Mouse (Mus musculus) ovary, adult 18-20 months (tissue): ENCODE data around the gene Sf3b1.
"Not testable (repeated sequence)": the region's sequence is repeated elsewhere in the genome, so short reads cannot be mapped to it uniquely, and the experiment has no call there.

Experiments
- DNase-seq: peaks from one replicate; pipeline ENCODE4 v3.0.0; 2022; ENCODE audit warnings: low spot score, mixed read lengths

Gene Sf3b1

DNA sequence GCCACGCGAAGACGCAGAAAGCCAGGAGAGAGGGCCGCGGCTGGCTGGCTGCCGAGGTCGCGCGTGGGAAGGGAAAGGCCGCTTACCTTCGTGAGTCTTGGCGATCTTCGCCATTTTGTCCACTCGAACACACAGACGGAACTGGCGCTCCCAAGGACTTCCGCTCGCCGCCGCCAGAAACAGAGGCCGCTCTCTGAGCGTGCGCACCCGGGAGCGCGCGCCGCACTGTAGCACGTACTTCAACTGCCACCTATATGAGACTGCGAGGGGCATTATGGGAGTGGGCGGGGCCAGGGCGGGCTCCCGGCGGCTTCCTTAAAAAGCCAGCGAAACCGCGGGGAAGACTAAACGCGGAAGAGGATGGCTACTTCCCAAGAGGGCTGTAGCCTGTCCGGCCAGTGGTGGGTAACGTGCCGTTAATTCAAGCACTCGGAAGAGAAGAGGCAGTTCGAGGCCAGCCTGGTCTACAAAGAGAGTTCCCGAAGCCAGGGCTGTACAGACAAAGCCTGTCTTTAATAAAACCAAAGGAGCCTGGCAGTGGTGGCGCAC, at the start of gene Sf3b1:
TSS of gene Sf3b1 (minus strand) at position 229 of the 549 bp plus-strand sequence.
- DNase-seq, result peak; percentile 95

DNA sequence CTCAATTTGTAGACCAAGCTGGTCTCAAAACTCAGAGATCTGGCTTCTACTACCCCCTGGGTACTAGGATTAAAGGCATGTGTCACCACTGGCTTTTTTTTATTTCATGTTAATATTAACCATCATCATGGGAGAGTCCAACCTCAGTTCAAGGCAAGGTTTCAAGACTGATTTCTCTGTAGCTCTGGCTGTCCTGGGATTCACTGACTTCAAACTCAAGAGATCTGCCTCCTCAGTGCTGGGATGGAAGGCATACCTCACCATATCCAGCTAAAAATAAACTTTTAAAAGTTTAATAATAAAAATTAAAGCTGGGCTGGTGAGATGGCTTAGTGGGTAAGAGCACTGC, 49.1 kb upstream of the Sf3b1 start:
- no peak for DNase-seq

DNA sequence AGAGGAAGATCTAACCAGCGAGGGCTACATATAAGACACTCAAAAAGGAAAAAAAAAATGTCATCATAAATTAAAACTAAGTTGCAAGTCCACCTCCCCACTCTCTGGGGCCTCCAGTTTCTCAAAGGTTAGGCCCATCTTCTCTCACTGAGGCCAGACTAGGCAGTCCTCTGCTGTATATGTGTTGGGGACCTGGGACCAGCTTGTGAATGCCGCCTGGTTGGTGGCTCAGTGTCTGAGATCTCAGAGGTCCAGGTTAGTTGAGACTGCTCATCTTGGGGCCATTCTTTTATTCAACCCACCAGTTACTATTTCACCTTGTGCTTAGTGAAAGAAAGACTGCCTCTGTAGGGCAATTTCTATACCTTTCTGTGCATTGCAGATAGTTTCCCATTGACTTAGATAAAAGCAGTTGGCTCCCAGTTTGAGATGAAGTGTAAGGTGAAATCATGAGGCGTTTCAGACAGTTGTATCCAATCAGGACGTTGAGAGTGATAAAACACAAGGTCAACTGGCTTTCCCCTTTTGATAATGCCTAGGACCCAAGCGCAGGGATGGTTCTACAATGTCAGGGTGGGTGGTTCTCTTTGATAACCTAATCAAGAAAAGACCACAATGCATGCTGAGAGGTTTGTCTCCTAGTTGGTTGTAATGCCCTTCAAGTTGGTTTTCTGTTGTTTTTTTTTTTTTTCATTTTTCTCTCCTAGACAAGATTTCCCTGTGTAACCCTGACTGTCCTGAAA, 48.5 kb upstream of the Sf3b1 start:
- no peak for DNase-seq

DNA sequence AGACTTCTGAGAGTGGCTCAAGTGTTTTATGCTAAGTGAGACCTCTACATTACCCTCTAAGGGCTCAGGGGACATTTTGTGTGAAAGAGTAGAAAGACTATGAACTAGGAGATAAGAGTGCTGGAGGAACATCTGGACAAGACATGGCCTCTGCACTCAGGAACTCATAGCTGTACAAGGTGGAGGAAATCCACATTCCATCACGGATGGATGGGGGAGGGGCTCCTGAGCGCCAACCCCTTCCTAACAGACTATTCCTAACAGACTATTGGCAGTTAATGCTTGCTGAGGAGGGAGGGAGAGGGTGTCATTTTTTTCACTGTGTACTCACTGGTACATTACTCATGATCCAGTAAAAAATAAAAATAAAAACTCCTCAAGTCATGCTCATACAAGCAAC, 47.5 kb upstream of the Sf3b1 start:
- no peak for DNase-seq

DNA sequence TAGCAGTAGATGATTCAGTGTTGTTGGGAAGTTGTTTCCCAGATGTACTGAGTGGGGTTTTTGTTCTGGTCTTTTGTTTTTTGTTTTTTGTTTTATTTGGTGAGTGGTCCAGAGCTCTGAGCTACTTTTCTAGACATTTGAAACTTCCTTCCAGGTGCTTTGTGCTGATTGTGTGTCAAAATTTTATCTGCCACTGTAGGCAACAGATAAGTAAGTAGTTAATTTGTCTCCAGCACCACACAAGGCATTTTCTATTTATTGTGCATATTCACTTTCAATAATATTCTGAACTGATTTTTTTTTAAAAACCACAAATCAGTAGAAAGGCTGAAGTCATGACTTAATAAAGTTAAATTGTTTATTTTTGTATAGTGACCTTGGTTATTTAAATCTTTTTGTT, 45.0 kb upstream of the Sf3b1 start:
- DNase-seq, result not testable (repeated sequence)

DNA sequence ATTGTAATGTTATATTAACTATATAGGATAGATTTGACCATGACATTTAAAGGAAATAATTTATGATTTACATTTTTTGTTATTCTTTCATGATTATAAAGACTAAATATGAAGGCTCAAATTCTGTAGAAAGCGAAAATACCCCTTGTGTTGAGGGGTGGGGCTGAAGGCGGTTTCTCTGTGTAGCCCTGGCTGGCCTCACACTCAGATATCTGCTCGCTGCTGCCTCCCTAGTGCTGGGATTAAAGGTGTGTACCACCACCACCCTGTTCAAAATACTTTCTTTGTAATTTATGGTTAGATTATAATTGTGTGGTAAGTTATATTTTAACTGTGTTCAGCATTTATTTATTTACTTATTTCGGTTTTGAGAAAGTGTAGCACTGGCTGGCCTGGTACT, 34.5 kb upstream of the Sf3b1 start:
- DNase-seq, result no peak

DNA sequence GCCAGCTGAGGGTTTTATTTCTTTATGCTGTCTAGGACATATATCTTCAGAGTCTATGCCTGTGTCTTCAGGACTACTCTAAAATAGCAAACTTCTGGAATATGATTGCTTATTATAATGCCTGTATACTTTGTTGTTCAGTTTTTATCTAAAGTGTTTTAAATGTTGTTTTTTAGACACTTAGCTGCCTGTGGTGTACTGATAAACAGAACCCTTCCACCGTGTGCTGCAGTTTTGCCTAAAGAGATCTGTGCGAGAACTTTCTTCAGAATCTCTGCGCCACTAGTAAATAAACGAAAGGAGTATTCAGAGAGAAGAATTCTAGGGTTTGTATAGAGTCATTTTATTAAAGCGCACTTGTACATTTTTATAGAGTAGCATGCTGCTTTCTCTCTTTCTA, 33.8 kb upstream of the Sf3b1 start:
- no peak for DNase-seq

DNA sequence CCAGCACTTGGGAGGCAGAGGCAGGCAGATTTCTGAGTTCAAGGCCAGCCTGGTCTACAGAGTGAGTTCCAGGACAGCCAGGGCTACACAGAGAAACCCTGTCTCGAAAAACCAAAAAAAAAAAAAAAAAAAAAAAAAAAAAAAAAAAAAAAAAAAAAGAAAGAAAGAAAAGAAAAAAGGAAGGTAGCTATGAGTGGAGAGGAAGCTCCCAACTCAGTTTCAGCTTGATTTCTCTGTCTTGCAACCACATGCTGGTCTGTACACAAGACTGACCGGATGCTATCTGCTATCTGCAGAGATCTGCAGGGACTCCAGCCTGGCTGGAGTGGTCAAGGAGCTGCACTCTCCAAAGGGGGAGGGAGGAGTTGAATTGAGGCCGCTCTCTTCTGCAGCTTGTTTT, 31.1 kb upstream of the Sf3b1 start:
- DNase-seq, result not testable (repeated sequence)

DNA sequence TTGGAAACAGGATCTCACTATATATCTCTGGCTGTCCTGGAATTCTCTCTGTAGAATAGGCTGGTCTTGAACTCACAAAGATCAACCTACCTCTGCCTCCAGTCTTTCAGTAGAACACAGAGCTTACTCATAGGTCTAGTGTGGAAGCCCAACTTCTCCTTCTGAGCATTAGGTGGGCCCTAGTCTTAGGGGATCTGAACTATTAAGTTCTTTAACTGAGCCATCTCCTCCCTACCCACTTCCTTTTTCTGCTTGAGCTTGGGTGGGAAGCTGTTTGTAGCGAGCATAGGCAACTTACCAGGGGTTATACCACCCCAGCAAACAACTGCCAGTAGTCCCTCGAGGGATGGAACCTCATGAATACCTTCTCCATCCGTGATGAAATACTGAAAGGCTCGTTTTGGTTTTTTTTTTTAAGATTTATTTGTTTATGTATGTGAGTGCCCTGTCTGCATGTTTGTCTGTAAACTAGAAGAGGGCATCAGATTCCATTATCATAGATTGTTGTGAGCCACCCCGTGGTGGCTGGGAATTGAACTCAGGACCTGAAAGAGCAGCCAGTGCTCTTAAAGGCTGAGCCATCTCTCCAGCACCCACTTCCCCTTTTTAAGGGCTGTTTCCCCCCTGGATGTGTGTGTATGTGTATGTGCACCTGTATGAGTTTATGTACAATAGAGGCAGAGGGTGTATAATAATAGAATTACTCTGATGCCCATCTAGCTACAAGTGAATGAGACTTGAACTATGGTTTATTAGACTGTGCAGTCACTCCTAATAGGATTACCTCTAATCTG, 28.2 kb upstream of the Sf3b1 start:
- DNase-seq, result no peak

DNA sequence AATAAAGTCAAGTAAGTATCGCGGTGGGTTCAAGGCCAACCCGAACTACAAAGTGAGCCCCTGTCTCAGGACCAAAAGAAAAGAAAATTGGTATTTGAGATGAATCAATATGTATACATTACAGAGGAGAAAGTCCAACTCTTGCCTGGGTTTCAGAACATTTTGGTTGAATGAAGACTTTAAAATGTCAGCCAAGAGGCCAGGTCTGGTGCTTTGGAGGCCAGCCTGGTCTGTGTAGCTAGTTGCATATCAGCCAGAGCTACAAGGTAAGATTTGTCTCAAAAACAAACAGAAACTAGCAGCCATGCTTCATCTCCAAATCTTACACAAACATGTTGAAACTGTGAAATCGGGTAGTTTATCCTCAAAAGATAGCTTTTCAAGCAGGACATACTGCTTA, 26.3 kb upstream of the Sf3b1 start:
- DNase-seq, result no peak

DNA sequence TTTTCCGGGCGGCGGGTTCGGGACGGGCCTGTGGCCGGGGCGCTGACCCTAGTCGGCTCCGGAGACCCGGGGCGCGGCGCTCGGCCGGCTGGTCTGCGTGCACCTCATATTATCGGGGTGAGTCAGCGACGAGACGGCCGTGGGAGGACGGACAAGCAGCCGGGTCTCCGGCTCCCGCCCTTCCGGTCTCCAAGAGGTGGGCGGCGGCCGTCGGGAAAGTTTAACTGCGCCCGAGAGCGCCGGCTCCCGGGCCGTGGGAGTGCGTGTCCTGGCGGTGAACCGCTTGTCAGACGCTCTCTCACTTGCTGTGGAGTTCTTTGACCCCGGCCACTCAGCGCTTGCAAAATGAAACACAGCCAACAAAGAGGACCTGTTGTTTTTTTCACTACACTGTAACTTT, 25.7 kb upstream of the Sf3b1 start:
- DNase-seq, result peak; percentile 73

DNA sequence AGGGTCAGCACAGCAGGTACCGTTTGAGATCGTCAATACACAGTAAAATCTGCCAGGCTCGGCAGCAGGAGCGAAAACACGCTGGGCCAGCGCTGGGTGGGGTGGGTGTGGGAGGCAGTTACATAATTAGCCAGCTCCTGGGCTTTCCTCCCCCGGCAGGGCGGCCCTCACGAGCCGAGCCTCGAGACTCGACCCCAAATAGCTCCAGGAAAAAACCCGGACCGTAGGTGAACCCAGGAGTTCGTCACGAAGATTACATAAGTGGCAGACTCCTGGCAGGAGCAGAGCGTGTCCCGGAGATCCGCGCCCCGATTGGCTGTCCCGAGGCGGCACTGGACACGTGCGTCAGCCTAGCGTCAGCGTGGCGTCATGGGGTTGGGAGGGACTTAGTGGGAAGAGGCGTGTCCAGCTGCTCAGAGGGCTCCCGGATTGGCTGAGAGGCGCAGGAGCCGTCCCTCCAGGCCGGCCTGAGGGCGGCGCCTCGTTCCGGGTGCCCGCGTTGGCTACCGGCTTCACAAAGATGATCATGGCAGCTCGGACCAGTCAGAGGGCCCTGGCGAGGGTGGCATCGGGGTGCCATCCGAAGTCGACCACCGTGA, 25.2 kb upstream of the Sf3b1 start, which contains the start of gene Coq10b:
TSS of gene Coq10b (plus strand) at position 416 of the 599 bp plus-strand sequence.
- peak; percentile 98 for DNase-seq

DNA sequence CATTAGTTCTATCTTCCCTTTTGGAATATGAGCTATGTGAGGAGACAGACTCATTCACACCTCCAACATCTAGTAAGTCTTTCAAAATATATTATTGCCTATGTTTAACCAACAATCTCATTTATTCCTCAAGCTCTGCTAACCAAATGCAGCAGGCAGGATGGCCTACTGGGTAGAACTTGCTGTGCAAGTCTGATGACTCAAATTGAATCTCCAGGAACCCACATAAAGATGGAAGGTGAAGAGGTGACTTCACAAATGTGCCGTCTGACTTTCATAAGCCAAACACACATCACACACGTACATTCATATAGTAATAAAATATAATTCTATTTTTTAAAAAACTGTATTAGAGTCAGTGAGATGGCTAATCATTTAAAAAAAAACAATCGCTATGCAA, 24.4 kb upstream of the Sf3b1 start:
- DNase-seq, result no peak

DNA sequence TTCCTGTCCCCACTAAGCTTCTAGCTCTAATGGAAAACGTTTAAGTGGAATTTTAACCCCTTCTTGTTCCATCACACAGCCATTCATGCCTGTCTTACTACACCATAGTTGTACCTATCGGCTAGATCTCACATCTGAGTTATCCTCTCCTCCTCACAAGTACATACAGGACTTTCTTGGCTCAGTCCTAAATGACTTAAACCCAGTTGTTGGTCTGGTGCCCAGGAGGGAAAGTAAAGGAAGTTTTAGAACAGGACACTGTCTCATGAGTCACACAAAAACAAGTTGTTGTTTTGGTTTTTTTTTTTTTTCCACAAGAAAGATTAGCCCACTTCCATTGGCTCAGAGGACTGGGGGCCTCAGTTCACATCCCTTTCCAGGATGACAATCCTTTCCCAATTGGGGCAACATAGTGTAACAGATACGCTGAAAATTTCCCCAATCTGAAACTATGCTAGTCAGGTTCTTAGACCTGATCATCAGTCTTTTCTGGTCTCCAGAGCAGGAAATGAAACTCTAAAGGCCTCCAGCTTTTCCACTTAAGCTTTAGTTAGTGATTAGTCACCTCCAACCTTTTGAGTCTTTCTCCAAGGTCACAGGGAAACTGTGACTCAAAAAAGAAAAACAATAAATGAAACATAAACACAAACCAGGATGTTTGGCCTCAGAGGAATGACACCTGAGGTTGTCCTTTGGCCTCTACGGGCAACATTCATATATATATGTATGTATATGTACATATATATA, 21.7 kb upstream of the Sf3b1 start:
- no peak for DNase-seq

DNA sequence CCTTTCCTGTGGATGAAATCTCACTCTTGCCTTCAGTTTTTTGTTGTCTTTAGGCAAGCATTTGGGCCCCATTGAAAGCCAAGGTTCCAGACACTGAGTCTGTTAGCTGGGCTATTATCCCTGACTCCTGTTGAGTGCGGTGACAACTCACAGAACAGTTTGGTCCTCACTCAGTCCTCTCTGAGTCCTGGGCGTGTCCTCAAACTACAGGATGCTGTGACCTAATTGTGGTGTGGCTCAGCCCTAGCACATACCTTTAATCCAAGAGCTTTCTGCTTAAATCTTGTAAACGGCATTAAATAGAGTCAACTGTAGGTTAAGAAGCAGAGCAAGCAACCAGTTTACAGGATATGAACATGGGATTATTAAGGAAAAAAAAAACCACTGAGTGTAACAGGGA, 15.9 kb upstream of the Sf3b1 start:
- DNase-seq, result no peak

DNA sequence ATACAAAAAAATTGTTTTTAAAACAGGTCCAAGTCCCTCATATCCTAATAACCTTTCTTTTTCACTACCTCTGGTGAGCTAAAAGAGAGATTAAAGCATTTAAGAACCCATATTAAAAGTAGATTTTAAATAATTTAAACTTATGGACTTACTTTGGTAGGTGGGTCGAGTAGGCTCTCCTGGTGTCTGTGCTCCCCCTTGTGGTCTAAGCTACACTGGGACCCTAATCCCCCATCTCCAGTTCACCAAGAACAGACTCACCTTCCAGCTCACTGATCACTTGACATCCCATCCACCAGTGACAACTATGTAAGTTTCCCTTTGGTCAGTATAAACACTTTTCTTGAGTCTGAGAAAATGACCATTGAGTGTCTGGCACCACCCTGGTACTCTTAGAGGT, 15.0 kb upstream of the Sf3b1 start:
- DNase-seq, result no peak

DNA sequence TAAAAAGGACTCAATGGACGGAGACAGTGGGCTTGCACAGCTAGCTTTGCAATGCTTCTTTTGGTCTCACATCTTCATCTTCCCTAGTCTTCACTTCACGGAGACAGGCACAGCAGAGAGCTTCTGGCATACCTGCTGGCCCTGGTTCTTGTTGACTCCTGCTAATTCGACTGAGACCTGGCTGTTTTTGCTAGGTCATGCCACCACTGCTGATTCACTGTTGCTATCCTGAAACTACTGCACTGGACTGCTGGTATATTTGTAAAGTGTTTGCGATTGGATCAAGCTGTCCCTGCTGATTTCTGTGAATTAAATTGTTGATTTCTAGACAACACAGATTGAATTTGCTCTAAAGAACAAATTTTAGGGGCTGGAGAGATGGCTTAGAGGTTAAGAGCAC, 14.4 kb upstream of the Sf3b1 start:
- DNase-seq, result no peak

DNA sequence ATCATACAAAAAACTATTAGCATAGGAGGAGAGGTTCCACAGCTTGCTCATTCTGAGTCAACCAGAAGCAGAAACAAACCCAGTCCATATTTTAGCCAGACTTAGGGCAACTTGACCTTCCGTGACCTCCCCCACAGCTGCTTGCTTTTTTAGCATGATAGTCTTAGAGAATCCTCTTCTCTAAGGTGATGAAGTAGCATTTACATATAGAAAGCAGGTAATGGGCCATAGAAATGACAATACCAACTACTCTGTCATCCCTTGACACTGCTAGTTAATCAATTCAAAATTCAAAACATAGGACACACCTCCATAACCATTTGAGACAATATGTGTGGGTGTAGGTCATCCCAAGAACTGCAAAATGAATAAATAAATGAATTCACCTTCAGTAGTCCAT, 12.7 kb upstream of the Sf3b1 start:
- no peak for DNase-seq

DNA sequence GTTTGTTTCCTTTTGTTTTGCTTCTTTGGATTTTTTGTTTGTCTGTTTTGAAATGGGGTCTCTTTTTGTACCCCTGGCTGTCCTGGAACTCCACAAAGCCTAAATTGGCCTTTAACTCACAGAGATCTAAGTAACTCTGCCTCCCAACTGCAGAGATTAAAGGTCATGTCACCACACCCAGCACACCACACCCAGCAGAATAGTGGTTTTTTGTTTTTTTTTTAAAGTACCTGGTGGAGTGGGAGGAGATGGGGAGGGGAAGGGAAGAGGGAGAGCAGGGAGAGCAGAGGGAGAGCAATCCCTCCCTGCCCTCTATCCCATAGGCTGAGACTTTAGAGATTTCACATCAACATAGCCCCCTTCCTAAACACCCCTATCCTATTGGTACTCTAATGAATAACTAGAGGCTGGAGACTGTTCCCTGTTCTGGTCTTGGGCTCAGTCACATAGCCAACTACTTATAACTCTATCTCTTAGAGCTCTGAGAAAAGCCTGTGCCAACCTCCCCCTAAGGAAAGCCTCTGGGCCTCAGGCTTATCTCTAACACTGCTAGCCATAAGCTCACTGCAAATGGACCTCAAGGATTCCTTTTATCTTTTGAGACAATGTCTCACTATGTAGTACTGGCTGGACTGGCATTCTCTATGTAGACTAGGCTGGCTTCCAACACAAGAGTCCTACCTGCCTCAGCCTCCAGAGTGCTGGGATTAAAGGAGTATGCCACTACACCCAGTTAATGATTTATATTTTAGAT, 3.9 kb upstream of the Sf3b1 start:
- no peak for DNase-seq

DNA sequence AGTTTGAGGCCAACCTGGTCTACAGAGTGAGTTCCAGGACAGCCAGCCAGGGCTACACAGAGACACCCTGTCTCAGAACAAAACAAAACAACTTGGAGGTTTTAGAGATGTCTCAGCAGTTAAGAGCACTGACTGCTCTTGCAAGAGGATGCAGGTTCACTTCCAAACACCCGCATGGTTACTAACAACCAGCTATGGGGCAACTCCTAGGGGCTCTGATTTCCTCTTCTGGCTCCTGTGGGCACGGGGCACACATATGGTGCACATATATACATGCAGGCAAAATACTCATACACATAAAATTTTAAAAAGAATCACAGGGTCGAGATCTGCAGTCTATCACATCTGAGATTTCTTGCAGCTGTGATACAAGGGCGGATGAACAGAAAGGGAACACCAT, 2.2 kb upstream of the Sf3b1 start:
- no peak for DNase-seq

DNA sequence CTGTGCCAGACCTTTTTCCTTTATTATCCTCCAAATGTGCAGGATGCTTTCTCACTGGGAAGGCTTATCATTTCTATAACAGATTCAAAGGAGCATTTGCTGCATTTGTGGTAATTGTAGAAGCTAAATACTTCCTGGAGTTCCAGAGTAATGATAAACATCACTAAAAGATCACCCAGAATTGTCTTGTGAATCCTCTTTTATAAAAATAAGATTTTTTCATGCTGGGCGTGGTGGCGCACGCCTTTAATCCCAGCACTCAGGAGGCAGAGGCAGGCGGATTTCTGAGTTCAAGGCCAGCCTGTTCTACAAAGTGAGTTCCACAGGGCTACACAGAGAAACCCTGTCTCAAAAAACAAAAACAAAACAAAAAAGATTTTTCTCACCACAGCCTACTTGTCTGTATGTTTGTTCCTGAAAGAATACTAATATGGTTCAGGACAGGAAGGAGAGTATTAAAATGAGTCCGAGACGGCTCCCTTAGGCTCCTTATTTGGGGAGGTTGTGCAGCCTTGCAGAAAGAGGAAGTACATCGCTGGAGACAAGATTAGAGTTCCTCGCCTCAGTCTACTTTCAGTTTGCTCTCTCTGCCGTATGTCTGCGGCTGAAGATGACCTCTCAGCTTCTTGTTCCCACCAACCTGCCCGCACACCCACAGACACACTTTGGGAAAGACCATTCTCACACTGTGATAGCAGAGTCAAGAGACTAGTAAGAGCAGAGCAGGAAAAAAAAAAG, 1.4 kb upstream of the Sf3b1 start:
- DNase-seq, result no peak
